Mouse (Mus musculus) cerebral cortex, adult 2 months (tissue): Measurements from ENCODE around the gene Plekhn1.

Source experiments
- WGBS: fragments of 180-500 bp; shearing (Covaris S2); methylation state at CpG from one replicate; pipeline ENCODE4 v1.1.7; 2018; 5-methylcytosine and 5-hydroxymethylcytosine counted together

Plekhn1 gene

DNA sequence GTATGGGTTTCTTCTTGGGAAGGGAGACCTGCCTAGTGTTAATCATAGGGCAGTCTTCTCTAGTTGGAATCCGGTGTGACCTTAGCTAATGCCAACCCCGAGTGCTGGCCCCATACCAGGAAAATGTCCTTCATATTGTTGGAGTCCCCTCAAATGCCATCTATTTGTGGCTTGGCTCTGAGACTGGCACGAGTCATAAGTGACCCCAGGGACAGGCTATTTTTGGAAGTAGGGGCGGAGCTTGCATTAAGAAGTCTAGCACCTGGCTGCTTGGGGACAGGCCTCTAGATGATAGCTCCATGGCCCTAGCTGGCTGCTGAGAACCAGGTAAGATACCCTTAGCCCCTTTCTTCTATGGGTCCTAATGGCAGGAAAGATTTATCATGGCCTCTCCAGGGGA lies 19.0 kb downstream of the Plekhn1 start, which contains the start of gene Perm1:
TSS of gene Perm1 (plus strand) at position 220 of the 400 bp plus-strand sequence.
- 72% methylated on average over 4 of the region's 4 CpGs for WGBS

DNA sequence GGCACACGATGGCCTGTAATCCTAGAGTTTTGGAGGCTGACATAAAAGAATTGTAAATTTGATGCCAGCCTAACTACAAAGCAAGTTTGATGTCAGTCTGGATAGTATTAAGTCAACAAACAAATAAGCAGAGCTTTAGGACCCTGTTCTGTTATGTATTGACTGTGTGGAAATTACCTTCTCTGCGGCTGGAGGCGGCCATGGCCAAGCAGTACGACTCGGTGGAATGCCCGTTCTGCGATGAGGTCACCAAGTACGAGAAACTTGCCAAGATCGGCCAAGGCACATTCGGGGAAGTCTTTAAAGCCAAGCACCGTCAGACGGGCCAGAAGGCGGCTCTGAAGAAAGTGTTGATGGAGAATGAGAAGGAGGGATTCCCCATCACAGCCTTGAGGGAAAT lies 21.5 kb downstream of the Plekhn1 start:
- WGBS, result 92% methylated on average over 13 of the region's 13 CpGs

- 72% methylated on average over 13 of the region's 13 CpGs for WGBS
Measured at GRCm38 (mm10) chr4:156209963-156210635, 24.6 kb downstream of the Plekhn1 start.

DNA sequence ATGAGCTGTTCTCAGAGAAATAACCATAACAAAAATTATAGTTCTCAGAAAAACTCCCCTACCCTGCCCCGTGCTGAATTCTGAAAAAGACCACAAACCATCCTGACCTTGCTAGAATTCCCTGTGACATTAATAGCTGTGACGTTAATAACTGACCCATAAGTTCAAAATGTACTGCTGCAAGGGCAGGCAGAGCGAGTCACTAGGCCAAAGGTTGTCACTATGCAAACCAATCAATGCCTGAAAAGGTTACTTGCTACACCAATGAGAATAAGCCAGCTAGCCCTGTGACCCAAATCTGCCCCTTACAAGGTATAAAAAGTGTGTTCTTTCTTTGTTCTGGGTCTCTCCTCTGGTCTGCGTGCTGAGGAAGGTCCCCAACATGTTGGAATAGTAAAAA lies 25.8 kb downstream of the Plekhn1 start:
- WGBS, result 96% methylated on average over 4 of the region's 4 CpGs

GRCm38 (mm10) chr4:156203413-156204131 lies 31.1 kb downstream of the Plekhn1 start:
- WGBS, result under 1% methylated on average over 49 of the region's 49 CpGs

- under 1% methylated on average over 37 of the region's 39 CpGs for WGBS
Measured at GRCm38 (mm10) chr4:156203001-156203412, 31.6 kb downstream of the Plekhn1 start, which contains the start of gene AW011738. TSS of gene AW011738 (plus strand) at chr4:156203304.

DNA sequence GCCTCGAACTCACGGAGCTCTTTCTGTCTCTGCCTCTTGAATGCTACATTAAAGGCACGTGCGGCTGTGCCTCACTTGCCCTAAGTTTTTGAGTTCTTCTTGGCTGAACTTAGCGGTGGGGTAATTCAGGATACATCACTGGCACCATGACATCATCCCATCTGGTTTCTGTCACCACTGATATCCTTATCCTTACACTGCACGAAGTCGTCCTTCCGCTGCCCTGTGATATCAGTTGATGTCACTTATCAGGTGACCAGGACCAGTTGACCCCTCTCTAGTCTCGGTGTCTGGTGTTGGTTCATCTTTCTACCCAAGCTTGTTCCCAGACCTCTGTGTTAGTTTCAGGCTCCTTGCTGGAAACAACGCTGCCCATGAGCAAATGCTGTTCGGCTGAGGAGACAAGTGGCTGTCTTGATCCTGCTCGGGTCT lies 32.2 kb downstream of the Plekhn1 start:
- WGBS, result 37% methylated on average over 12 of the region's 12 CpGs

GRCm38 (mm10) chr4:156200623-156201475 lies 33.8 kb downstream of the Plekhn1 start, which contains the start of gene Isg15:
TSS of gene Isg15 (minus strand) at chr4:156200818.
- 51% methylated on average over 10 of the region's 10 CpGs for WGBS

- WGBS, result under 1% methylated on average over 26 of the region's 26 CpGs
Measured at GRCm38 (mm10) chr4:156197829-156198205, 36.8 kb downstream of the Plekhn1 start.

- 1% methylated on average over 65 of the region's 88 CpGs for WGBS
Measured at GRCm38 (mm10) chr4:156197131-156197828, 37.4 kb downstream of the Plekhn1 start, which contains the start of gene Agrn. TSS of gene Agrn (minus strand) at chr4:156197488.

GRCm38 (mm10) chr4:156195927-156196870 lies 38.5 kb downstream of the Plekhn1 start:
- 10% methylated on average over 35 of the region's 35 CpGs for WGBS

DNA sequence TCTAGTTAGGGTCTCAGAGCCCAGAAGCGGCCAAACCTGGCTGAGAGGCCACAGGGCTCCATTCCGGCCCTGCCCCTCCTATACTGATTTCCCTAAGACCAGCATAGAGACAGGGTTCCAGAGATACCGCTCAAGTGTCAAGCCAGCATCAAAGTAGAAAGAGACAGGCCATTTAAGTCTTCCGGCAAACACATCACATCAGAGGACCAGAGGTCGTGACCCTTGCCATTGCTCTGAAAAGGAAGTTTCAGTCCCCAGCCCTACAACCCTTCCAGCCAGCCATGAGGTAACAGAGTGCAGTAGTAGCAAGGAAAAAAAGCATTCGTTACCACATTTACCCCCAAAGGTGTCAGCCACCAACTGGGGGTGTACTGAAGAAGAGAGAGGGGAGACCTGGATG lies 40.3 kb downstream of the Plekhn1 start:
- WGBS, result 77% methylated on average over 6 of the region's 6 CpGs

- 83% methylated on average over 5 of the region's 5 CpGs for WGBS
Measured at GRCm38 (mm10) chr4:156193906-156194305, 40.8 kb downstream of the Plekhn1 start.

DNA sequence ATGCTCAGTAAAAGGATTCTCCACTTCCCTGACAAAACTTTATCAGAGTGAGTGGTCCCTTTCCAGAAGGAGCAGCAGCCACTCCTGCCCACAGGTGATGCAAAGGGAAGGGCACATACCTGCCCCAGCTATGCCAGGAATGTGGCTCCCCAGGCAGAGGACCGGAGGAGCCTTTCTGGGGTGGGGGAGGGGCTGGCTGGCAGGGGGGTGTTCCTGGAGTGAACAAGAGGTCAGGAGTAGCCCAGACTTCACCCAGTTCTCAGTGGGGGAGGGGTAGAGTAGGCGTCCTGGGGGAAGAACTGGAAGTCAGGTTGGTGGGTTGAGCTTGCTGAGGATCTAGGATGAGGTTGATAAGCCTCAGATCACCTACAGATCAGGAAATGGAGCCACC lies 41.5 kb downstream of the Plekhn1 start:
- 53% methylated on average over 2 of the region's 2 CpGs for WGBS

DNA sequence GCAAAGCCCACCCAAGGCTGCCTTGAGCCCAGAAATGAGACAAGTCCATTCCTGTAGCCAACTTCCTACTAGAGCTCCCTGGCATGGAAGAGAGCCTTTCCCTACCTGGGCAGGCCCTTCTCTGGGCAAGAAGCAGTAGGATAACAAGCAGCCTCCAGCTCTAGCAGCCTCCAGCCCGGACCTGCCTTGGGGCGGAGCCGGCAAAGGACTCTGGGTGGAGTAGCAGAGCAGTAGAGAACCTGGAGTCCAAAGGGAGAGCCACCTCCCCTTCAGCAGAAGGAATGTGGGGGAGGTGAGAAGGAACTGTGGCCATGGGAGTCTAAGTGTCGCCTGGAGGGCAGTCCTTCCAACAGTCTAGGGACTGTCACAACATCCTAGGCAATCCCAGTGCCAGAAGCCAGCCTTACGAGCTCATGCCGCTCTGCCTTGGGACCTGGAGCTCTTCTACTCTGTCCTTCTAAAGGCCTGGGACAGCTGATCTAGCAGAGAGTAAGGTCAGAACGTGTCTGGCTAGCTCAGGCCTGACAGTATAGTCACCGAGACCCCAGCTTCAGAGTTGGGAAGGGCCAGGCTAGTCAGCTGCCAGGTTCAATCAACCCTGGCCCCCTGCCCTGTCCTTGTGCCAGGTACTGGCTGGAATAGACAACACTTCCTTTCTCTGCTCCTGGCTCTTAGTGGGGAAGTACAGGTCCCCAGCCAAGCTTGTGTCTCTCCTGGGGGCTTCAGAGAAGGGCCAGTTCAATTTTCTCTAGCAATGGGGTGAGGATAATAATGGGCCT lies 42.0 kb downstream of the Plekhn1 start:
- WGBS, result 55% methylated on average over 8 of the region's 8 CpGs

DNA sequence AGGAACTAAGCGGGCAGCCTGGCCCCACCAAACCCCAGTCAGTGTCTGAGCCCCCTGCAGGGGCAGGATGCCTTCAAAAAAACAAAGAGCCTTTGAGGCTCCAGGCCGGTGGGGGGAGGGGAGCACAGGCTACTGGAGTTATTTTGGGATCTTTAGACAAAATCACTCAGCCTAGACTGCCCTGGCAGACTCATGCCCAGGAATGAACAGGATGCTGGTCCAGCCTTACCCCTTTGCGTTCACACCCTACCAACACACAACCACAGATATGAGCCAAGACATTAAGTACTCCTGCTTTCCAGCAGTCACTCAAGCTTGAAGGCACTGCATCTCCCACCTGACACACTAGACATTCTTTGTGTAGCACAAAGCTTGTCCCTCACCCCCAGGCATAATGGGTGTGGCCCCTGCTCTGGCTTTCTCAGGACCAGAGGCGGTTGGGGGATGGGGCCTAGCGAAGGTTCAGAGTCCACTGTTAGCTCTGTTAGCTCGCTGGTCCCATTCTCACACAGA lies 45.8 kb downstream of the Plekhn1 start:
- WGBS, result 41% methylated on average over 6 of the region's 6 CpGs

DNA sequence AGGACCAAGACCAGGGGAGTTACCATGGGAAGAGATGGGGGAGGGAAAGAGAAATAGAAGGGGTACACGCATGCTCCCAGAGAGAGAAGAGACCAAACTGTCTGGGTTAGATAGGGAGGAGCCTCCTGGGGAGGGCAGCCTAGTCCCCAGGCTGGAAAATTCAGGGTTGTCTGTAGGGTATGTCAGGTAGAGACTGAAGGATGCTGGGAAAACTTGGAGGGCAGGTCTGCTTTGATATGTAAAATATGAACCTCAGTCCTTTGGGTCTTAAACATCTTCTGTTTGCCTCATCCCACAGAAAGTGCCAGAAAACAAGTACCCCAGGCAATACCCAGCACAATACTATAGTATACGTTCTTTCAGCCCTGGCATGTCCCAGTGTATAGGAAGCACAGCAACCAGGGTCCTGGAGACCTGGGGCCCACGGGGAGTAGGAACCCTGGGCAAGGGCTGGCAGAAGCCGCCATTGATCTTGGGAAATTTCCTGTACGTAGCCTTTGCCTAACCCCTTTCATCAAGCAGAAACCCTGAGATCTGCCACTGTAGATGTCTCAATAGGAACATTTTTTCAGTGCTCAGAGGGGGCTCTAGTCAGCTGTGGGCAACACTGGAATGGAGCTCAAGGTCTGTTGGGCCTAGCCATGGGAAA lies 46.4 kb downstream of the Plekhn1 start:
- 70% methylated on average over 5 of the region's 5 CpGs for WGBS

DNA sequence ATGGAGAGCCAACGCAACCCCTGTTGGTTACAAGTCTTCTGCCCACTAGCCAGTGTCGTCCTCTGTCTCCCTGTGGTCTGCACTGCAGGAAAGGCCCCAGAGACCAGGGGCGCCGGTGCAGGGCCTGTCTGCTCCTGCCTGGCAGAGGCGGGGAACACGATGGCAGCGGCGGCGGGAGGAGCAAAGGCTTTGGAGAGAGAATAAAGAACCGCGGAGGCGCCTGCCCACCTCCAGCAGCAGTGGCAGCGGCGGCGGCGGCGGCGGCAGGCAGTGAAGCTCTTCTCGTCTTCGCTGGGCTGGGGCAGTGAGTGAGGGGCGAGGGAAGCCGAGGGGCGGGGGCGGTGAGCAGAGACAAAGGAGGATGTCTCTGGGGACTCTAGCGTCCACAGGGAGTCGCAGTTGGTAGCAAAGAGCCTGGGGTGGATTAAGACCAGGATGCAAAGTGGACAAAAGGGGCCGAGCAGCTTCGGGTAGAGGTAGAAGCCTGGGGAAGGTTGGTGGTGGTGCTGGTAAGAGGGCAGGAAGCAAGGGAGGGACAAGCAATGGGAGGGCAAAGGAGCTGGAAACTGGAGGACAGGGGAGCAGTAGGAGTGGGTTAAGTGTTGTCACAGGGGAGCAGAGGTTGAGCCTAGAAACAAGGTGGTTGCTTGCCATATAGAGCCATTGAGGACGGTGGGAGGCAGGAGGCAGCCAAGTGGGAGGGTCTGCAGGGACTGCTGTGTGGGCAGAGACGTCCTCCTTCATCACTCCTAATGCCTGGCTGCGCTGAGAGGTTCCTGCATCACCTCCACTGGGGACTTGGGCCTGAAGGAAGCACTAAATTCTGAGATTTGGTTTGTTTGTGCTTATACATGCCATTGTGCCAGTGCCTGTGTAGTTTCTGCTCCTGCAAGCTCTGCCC lies 48.5 kb downstream of the Plekhn1 start:
- 8% methylated on average over 31 of the region's 31 CpGs for WGBS
